Mouse (Mus musculus): Measurements from ENCODE around the gene Cst3. TPM values are rescaled to one million over a fixed set of nuclear protein-coding genes. Genes with fewer than 3 reads are reported as not detected.

The Cst3 gene
- total and polyA plus RNA-seq, 2 experiments from 2014 or later, result 677 to 1,077 TPM

- under 1% methylated on average over 34 of the region's 34 CpGs for WGBS
- peak overlapping the region; percentile 95 for H3K4me3 ChIP-seq (ENCODE audit: low read depth, low read length)
- peak; percentile 54 for ATAC-seq (ENCODE audit: low FRiP score)
- peak overlapping the region; percentile 90 for H3K9ac ChIP-seq (replicated peaks; ENCODE audit: low read length, poor library complexity, severe bottlenecking)
- peak overlapping the region; percentile 79 for H3K4me2 ChIP-seq (ENCODE audit: low read depth, low read length, poor library complexity, severe bottlenecking)
- peak overlapping the region; percentile 83 for H3K27ac ChIP-seq (ENCODE audit: low read depth, low read length)
- H3K27me3 ChIP-seq (ENCODE audit: insufficient read depth, low read length), result no peaks in the 10 kb centered on the region
- peaks cover 10% of the 10 kb centered on the region for H3K36me3 ChIP-seq (ENCODE audit: insufficient read depth, low read length)
- H3K4me1 ChIP-seq (ENCODE audit: insufficient read depth, low read length), result peaks cover 22% of the 10 kb centered on the region
- peak; percentile 64 for DNase-seq (ENCODE audit: low spot score)
- TF ChIP-seq CTCF (IDR thresholded peaks at IDR 0.05), result no peak
- no peaks in the 10 kb centered on the region for H3K9me3 ChIP-seq (ENCODE audit: low read length)
These were observed 716 bp downstream of the Cst3 start for GRCm38 (mm10) chr2:148874617-148875334.

DNA sequence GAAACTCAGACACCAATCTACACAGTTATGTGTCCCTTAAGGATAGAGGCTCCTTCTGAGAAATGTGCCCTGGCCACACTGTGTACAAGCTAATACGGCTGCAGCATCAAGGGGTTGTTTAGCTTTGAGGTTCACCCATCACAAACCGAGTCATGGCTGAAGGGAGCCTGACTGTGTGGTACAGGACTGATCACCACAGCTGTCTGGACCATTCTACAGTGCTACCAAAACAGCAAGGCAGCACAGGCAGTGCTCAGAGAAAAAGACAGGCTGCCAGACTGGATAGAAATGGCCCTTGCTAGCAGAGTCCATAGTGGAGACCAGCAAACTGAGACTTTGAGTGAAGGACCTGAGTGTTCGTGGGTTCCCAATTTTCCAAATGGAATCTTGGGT, 1.3 kb downstream of the Cst3 start:
- TF ChIP-seq CTCF (IDR thresholded peaks at IDR 0.05), result no peak
- peak overlapping the region; percentile 90 for H3K9ac ChIP-seq (replicated peaks; ENCODE audit: low read length, poor library complexity, severe bottlenecking)
- DNase-seq (ENCODE audit: low spot score) (no peak), ATAC-seq (ENCODE audit: low FRiP score) (peak; percentile 22; the same call in 1 of the 2 replicates)
- peaks cover 22% of the 10 kb centered on the region for H3K4me1 ChIP-seq (ENCODE audit: insufficient read depth, low read length)
- 40% methylated on average over 3 of the region's 3 CpGs for whole genome bisulfite sequencing
- H3K4me2 ChIP-seq (ENCODE audit: low read depth, low read length, poor library complexity, severe bottlenecking), result peak overlapping the region; percentile 79
- H3K36me3 ChIP-seq (ENCODE audit: insufficient read depth, low read length), result peaks cover 10% of the 10 kb centered on the region
- H3K27ac ChIP-seq (ENCODE audit: low read depth, low read length), result 0 out of 2 replicates have a peak overlapping the region, but pooled peaks have one; percentile 83
- H3K9me3 ChIP-seq (ENCODE audit: low read length), result no peaks in the 10 kb centered on the region
- H3K4me3 ChIP-seq (ENCODE audit: low read depth, low read length), result peak overlapping the region; percentile 95
- no peaks in the 10 kb centered on the region for H3K27me3 ChIP-seq (ENCODE audit: insufficient read depth, low read length)

DNA sequence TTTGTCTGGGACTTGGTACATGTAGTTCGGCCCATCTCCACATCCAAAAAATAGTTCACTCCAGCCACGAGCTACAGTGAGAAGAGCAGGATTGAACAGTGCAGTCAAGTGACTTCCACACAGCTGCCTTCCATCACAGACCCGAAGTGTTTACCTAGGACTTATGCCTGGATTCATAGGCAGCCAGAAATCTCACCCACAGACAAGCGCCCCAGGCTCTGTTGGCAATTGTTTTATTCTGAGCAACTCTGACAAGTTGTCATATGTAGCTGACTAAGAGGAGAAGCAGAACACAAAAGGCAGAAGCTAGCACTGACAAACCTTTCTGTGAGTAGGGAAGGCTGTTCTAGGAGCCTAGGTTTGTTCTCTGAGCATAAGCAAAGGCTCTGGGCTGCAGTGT, 2.6 kb downstream of the Cst3 start:
- ATAC-seq (ENCODE audit: low FRiP score) (no peak), DNase-seq (ENCODE audit: low spot score) (no peak)
- no peaks in the 10 kb centered on the region for H3K9me3 ChIP-seq (ENCODE audit: low read length)
- peaks cover 10% of the 10 kb centered on the region for H3K36me3 ChIP-seq (ENCODE audit: insufficient read depth, low read length)
- peaks cover 22% of the 10 kb centered on the region for H3K4me1 ChIP-seq (ENCODE audit: insufficient read depth, low read length)
- H3K27me3 ChIP-seq (ENCODE audit: insufficient read depth, low read length), result no peaks in the 10 kb centered on the region
- TF ChIP-seq CTCF (IDR thresholded peaks at IDR 0.05), result no peak
- peak overlapping the region; percentile 79 for H3K4me2 ChIP-seq (ENCODE audit: low read depth, low read length, poor library complexity, severe bottlenecking)
- WGBS, result 75% methylated on average over 4 of the region's 4 CpGs
- peak overlapping the region; percentile 95 for H3K4me3 ChIP-seq (ENCODE audit: low read depth, low read length)
- H3K9ac ChIP-seq (replicated peaks; ENCODE audit: low read length, poor library complexity, severe bottlenecking), result no peak overlapping the region
- H3K27ac ChIP-seq (ENCODE audit: low read depth, low read length), result no peak overlapping the region

DNA sequence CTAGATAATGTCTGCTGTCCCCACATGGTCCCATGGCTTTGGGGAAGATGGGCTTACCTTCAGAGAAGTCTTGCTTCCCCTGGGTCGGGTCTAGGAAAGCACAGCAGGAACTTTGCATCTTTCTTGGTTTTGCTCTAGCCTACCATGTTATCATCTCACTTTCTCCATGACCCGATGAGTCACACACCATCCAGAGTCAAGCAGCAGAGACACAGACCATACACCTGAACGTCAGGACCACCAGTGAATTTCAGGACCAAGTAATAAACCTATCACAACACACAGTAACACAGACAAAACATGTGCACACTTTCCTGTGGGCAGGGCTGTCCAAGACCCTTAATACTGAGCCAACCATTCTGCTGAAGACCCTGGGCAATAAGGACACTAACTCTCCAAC, 5.0 kb downstream of the Cst3 start:
- 90% methylated on average over 3 of the region's 3 CpGs for WGBS
- DNase-seq (ENCODE audit: low spot score) (no peak), ATAC-seq (ENCODE audit: low FRiP score) (no peak)
- H3K27ac ChIP-seq (ENCODE audit: low read depth, low read length), result no peak overlapping the region
- no peak overlapping the region for H3K4me3 ChIP-seq (ENCODE audit: low read depth, low read length)
- H3K4me1 ChIP-seq (ENCODE audit: insufficient read depth, low read length), result peaks cover 22% of the 10 kb centered on the region
- no peak overlapping the region for H3K4me2 ChIP-seq (ENCODE audit: low read depth, low read length, poor library complexity, severe bottlenecking)
- TF ChIP-seq CTCF (IDR thresholded peaks at IDR 0.05), result no peak
- peaks cover 10% of the 10 kb centered on the region for H3K36me3 ChIP-seq (ENCODE audit: insufficient read depth, low read length)
- H3K9me3 ChIP-seq (ENCODE audit: low read length), result no peaks in the 10 kb centered on the region
- no peaks in the 10 kb centered on the region for H3K27me3 ChIP-seq (ENCODE audit: insufficient read depth, low read length)
- H3K9ac ChIP-seq (replicated peaks; ENCODE audit: low read length, poor library complexity, severe bottlenecking), result no peak overlapping the region

DNA sequence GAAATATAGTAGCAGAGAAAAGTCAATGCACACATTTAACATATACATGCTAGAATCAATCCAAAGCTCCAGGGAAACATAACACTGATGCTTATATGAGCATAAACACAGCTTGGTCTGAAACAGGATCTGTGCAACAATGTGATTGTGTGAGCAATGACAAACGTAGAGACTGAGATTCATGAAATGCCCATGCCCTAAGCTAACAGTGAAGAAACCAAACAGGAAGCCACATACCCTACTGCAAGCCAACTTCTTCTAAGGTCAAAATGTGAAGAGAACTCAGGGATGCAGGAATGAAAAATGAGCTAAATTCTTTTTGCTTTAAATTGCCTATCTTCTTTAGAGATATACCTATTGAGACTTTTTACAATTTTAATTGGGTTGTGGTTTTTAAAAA, 6.5 kb downstream of the Cst3 start:
- Histone ChIP-seq H3K4me3 (ENCODE audit: low read depth, low read length) (no peak overlapping the region), H3K36me3 (ENCODE audit: insufficient read depth, low read length) (peaks cover 10% of the 10 kb centered on the region), H3K27ac (ENCODE audit: low read depth, low read length) (no peak overlapping the region), H3K27me3 (ENCODE audit: insufficient read depth, low read length) (no peaks in the 10 kb centered on the region), H3K4me1 (ENCODE audit: insufficient read depth, low read length) (peaks cover 18% of the 10 kb centered on the region), H3K4me2 (ENCODE audit: low read depth, low read length, poor library complexity, severe bottlenecking) (no peak overlapping the region), H3K9ac (replicated peaks; ENCODE audit: low read length, poor library complexity, severe bottlenecking) (no peak overlapping the region), H3K9me3 (ENCODE audit: low read length) (no peaks in the 10 kb centered on the region)
- TF ChIP-seq CTCF (IDR thresholded peaks at IDR 0.05), result no peak
- 85% methylated on average over 1 of the region's 1 CpGs for WGBS
- no peak for DNase-seq (ENCODE audit: low spot score)
- no peak for ATAC-seq (ENCODE audit: low FRiP score)

DNA sequence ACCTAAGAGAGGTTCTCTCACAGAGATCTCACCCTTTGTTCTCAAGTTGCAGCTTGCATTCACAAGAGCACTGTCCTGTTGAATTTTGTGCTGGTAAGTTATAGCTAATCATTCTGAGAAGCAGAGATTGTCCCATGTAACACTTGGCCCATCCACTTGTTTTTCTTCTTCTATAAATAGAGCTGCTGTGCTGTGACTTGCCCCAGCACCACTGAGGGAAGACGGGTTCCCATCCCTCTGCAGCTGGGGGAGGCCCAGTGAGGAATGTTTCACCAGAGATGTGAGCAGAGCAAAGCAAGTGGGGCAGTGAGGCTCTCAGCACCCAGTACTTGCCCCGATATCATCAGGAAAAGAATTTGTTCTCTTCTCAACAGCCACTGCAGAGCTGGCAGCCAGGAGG, 10.5 kb downstream of the Cst3 start, which contains the start of gene 9230104L09Rik:
Gene 9230104L09Rik, minus strand, starts transcription at position 73 of the 400 bp plus-strand sequence.
- Histone ChIP-seq H3K4me1 (ENCODE audit: insufficient read depth, low read length) (no peaks in the 10 kb centered on the region), H3K9me3 (ENCODE audit: low read length) (no peaks in the 10 kb centered on the region), H3K27ac (ENCODE audit: low read depth, low read length) (no peak within 1 kb of the TSS), H3K36me3 (ENCODE audit: insufficient read depth, low read length) (no peaks in the 10 kb centered on the region), H3K4me2 (ENCODE audit: low read depth, low read length, poor library complexity, severe bottlenecking) (no peak within 1 kb of the TSS), H3K4me3 (ENCODE audit: low read depth, low read length) (no peak within 1 kb of the TSS), H3K9ac (replicated peaks; ENCODE audit: low read length, poor library complexity, severe bottlenecking) (no peak within 1 kb of the TSS), H3K27me3 (ENCODE audit: insufficient read depth, low read length) (no peaks in the 10 kb centered on the region)
- 76% methylated on average over 2 of the region's 2 CpGs for WGBS
- DNase-seq (ENCODE audit: low spot score), result no peak
- TF ChIP-seq CTCF (IDR thresholded peaks at IDR 0.05), result no peak
- no peak for ATAC-seq (ENCODE audit: low FRiP score)
